In the genomic region with DNA sequence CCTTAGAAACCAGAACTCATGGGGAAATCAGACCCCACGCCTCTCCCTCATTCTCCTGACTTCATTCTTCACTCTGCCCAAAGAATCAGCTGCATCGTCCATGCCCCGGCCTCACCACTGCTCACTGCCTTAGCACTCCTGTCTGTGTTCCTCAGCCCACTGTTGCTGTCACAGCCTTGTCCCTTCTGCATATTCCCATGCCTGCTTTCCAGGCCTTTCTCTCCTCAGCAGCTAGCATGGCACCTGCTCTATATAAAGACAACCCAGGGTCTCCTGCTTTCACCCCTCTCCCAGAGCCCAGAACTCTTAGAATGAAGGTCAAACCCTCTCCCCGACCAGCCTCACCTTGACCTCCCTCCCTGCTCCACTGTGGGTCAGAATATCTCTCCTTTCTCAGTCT, we compare ENCODE assay signal across 29 mouse cellular contexts. TPM values are rescaled to one million over a fixed set of nuclear protein-coding genes. Genes with fewer than 3 reads are reported as not detected.
"Had no signal": no experiment of that assay in that cellular context is flagged by ENCODE, and none has a peak within 500 bp of the region (broad histone marks: within the 10 kb centered on the region; RNA-seq: fewer than 3 reads in every experiment).

No protein-coding gene starts in this region.

- H3K27ac ChIP-seq: embryonic facial prominence, embryonic 10.5 days; embryonic facial prominence, embryonic 12.5 days; embryonic facial prominence, embryonic 13.5 days; embryonic facial prominence, embryonic 15.5 days; forebrain, embryonic 10.5 days; forebrain, embryonic 12.5 days; forebrain, embryonic 13.5 days; forebrain, embryonic 15.5 days; gastrocnemius, adult 2 months had no signal

- H3K4me3 ChIP-seq: embryonic facial prominence, embryonic 10.5 days; embryonic facial prominence, embryonic 12.5 days; embryonic facial prominence, embryonic 13.5 days; embryonic facial prominence, embryonic 15.5 days; erythroblast, embryonic 14.5 days; forebrain, embryonic 10.5 days; forebrain, embryonic 12.5 days; forebrain, embryonic 13.5 days; forebrain, embryonic 15.5 days; gastrocnemius, adult 2 months had no signal

- DNase-seq: cerebellum, adult 2 months; cerebellum, adult 8-10 months; cerebellum, adult 9-10 months; cerebellum, adult 9-11 months; cerebellum, postnatal 10 days; cerebellum, postnatal 14 days; cerebellum, postnatal 25 days; cerebellum, postnatal 36 days; embryo, embryonic 11 days; forebrain, postnatal 0 days; gastrocnemius, adult 2 months; gastrocnemius, postnatal 10 days; gastrocnemius, postnatal 14 days; gastrocnemius, postnatal 25 days; gastrocnemius, postnatal 36 days; heart, adult 18-20 months had no signal

- H3K9ac ChIP-seq: embryonic facial prominence, embryonic 12.5 days; embryonic facial prominence, embryonic 13.5 days; embryonic facial prominence, embryonic 15.5 days; forebrain, embryonic 12.5 days; forebrain, embryonic 13.5 days; forebrain, embryonic 15.5 days; forebrain, postnatal 0 days had no signal

- H3K9me3 ChIP-seq: embryonic facial prominence, embryonic 10.5 days; embryonic facial prominence, embryonic 12.5 days; embryonic facial prominence, embryonic 13.5 days; embryonic facial prominence, embryonic 15.5 days; forebrain, embryonic 10.5 days; forebrain, embryonic 12.5 days; forebrain, embryonic 13.5 days; forebrain, embryonic 15.5 days had no signal

- H3K27me3 ChIP-seq: embryonic facial prominence, embryonic 12.5 days; embryonic facial prominence, embryonic 13.5 days; embryonic facial prominence, embryonic 15.5 days; forebrain, embryonic 12.5 days; forebrain, embryonic 15.5 days had no signal

- H3K36me3 ChIP-seq: embryonic facial prominence, embryonic 10.5 days; embryonic facial prominence, embryonic 12.5 days; embryonic facial prominence, embryonic 13.5 days; embryonic facial prominence, embryonic 15.5 days; forebrain, embryonic 10.5 days; forebrain, embryonic 12.5 days; forebrain, embryonic 15.5 days had no signal

- H3K4me1 ChIP-seq: embryonic facial prominence, embryonic 12.5 days; embryonic facial prominence, embryonic 13.5 days; forebrain, embryonic 12.5 days; forebrain, embryonic 15.5 days had no signal

RNA-seq across cellular contexts. Expression of a gene that starts 15.5 kb away (rescaled TPM):
- total RNA-seq: common myeloid progenitor, adult 5-6 weeks; gastrocnemius, adult 18-20 months; gastrocnemius, adult 2 months; gastrocnemius, adult 8-10 months; gastrocnemius, postnatal 36 days; granulocyte monocyte progenitor cell, adult 5-6 weeks had no signal
- polyA plus RNA-seq: erythroblast, embryonic 14.5 days had no signal
